Mouse (Mus musculus) spleen, postnatal 10 days (tissue): ENCODE measurements around the gene Olfr314.
A peak's percentile ranks its signal among the peaks of the same experiment; 100 is the strongest.
"Not testable (repeated sequence)": the region's sequence is repeated elsewhere in the genome, so short reads cannot be mapped to it uniquely, and the experiment has no call there.

ENCODE experiments used
- DNase-seq, 2 experiments: peaks; one replicate each; pipeline ENCODE4 v3.0.0; 2021 to 2022; ENCODE audit warnings: low spot score in 2 of 2

Gene Olfr314

GRCm38 (mm10) chr11:58782480-58783089 is at the start of gene Olfr314:
TSS of gene Olfr314 (plus strand) at chr11:58782952.
- DNase-seq: peak in 1 of 2 experiments; percentile 8

- DNase-seq: no peak
Observed at GRCm38 (mm10) chr11:58733372-58733771, 49.4 kb upstream of the Olfr314 start.

GRCm38 (mm10) chr11:58738792-58739262 is 43.9 kb upstream of the Olfr314 start, which contains the start of gene Olfr317:
TSS of gene Olfr317 (minus strand) at chr11:58739212.
- no peak for DNase-seq

- not testable (repeated sequence) for DNase-seq
Observed at GRCm38 (mm10) chr11:58751096-58751495, 31.7 kb upstream of the Olfr314 start.

- DNase-seq: no peak
Observed at GRCm38 (mm10) chr11:58752434-58752833, 30.3 kb upstream of the Olfr314 start, which contains the start of gene Olfr316. TSS of gene Olfr316 (plus strand) at chr11:58752734.

- no peak for DNase-seq
Observed at GRCm38 (mm10) chr11:58772888-58773287, 9.9 kb upstream of the Olfr314 start, which contains the start of gene Olfr315. TSS of gene Olfr315 (plus strand) at chr11:58773188.

GRCm38 (mm10) chr11:58784182-58784581 is 1.4 kb downstream of the Olfr314 start:
- DNase-seq: no peak

- DNase-seq: peak in 1 of 2 experiments; percentile 8
Observed at GRCm38 (mm10) chr11:58787651-58788050, 4.9 kb downstream of the Olfr314 start.

- peak in 1 of 2 experiments; percentile 13 for DNase-seq
Observed at GRCm38 (mm10) chr11:58788346-58788745, 5.6 kb downstream of the Olfr314 start.

- no peak for DNase-seq
Observed at GRCm38 (mm10) chr11:58789532-58789931, 6.8 kb downstream of the Olfr314 start.

GRCm38 (mm10) chr11:58790053-58790452 is 7.3 kb downstream of the Olfr314 start:
- no peak for DNase-seq

- DNase-seq: no peak
Observed at GRCm38 (mm10) chr11:58790646-58791045, 7.9 kb downstream of the Olfr314 start.

- peak in 1 of 2 experiments; percentile 41 for DNase-seq
Observed at GRCm38 (mm10) chr11:58795856-58796255, 13.1 kb downstream of the Olfr314 start.

- DNase-seq: no peak
Observed at GRCm38 (mm10) chr11:58796850-58797249, 14.1 kb downstream of the Olfr314 start.

GRCm38 (mm10) chr11:58799747-58800146 is 17.0 kb downstream of the Olfr314 start:
- no peak for DNase-seq

GRCm38 (mm10) chr11:58801558-58802228 is 18.9 kb downstream of the Olfr314 start, which contains the start of gene Fam183b:
TSS of gene Fam183b (minus strand) at chr11:58801960.
- DNase-seq: no peak

GRCm38 (mm10) chr11:58803871-58804270 is 21.1 kb downstream of the Olfr314 start:
- DNase-seq: no peak

GRCm38 (mm10) chr11:58804393-58804792 is 21.6 kb downstream of the Olfr314 start:
- no peak for DNase-seq

- peak in 1 of 2 experiments; percentile 36 for DNase-seq
Observed at GRCm38 (mm10) chr11:58812001-58812400, 29.2 kb downstream of the Olfr314 start.

GRCm38 (mm10) chr11:58814700-58815099 is 31.9 kb downstream of the Olfr314 start, which contains the start of gene Olfr313:
TSS of gene Olfr313 (plus strand) at chr11:58815000.
- not testable (repeated sequence) for DNase-seq

- no peak for DNase-seq
Observed at GRCm38 (mm10) chr11:58815676-58816075, 32.9 kb downstream of the Olfr314 start.

GRCm38 (mm10) chr11:58828937-58829336 is 46.2 kb downstream of the Olfr314 start, which contains the start of gene Olfr312:
TSS of gene Olfr312 (plus strand) at chr11:58829237.
- not testable (repeated sequence) for DNase-seq

- no peak for DNase-seq
Observed at GRCm38 (mm10) chr11:58829764-58830163, 47.0 kb downstream of the Olfr314 start.
